Mouse (Mus musculus) liver, adult 2 months (tissue): ENCODE data around the gene Sp3.

Experiments
- CTCF ChIP-seq: fragments of 200-500 bp; IDR thresholded peaks from 2 replicates; pipeline ENCODE4 v1.5.1; 2011; ENCODE audit warnings: low read depth, low read length, control low read depth
- POLR2A ChIP-seq: fragments of 200-500 bp; IDR thresholded peaks from 2 replicates; pipeline ENCODE4 v1.6.1; 2011; ENCODE audit warnings: low read length, control low read depth; ENCODE audit not compliant: insufficient read depth; ENCODE audit errors: extremely low read depth

GRCm38 (mm10) chr2:72916170-72916569 is 64.1 kb downstream of the Sp3 start:
- TF ChIP-seq CTCF: no peak
- no peak for TF ChIP-seq POLR2A
